Mouse (Mus musculus): ENCODE measurements around the gene Stom. TPM values are rescaled to one million over a fixed set of nuclear protein-coding genes. Genes with fewer than 3 reads are reported as not detected.

Gene Stom
- total RNA-seq, 2 experiments from 2014 or later, result 20.1 to 22.2 TPM

Other genes starting within 250 kb of the Stom start
- gene AI182371, start 235.4 kb downstream of the Stom start, total RNA-seq (2021), result under 1 TPM; 0.14 to 0.29 TPM
- 1 to 10 TPM; 6.4 TPM for gene Cntrl, start 227.5 kb downstream of the Stom start, total RNA-seq (2021)
- 10 to 100 TPM; 76.7 to 79.5 TPM for gene Rab14, start 135.9 kb downstream of the Stom start, total RNA-seq (2021)
- gene Gsn, start 80.6 kb downstream of the Stom start, total RNA-seq (2021), result 100 to 1,000 TPM; 177 to 231 TPM
- not detected for gene 4930568D16Rik, start 30.8 kb upstream of the Stom start, total RNA-seq (2021)
- not detected for gene 4930402F06Rik, start 60.2 kb upstream of the Stom start, total RNA-seq (2021)
- 10 to 100 TPM; 11.1 to 15.6 TPM for gene Ggta1, start 126.3 kb upstream of the Stom start, total RNA-seq (2021)
- gene Dab2ip, start 221.3 kb upstream of the Stom start, total RNA-seq (2021), result 10 to 100 TPM; 42.8 to 46.3 TPM

Data from gastrocnemius, postnatal 14 days (tissue).